Mouse (Mus musculus) embryonic facial prominence, embryonic 15.5 days (tissue): ENCODE results near the gene Pld3. TPM values are rescaled to one million over a fixed set of nuclear protein-coding genes. Genes with fewer than 3 reads are reported as not detected.
A peak's percentile ranks its signal among the peaks of the same experiment; 100 is the strongest.
"Not testable (repeated sequence)": the region's sequence is repeated elsewhere in the genome, so short reads cannot be mapped to it uniquely, and the experiment has no call there.

Experiments
- ATAC-seq: fragments of 200-750 bp; cut with Nextera tagmentation; 2 replicates; pipeline ENCODE4 v1.8.0; 2017; ENCODE audit warnings: low read depth, moderate TSS enrichment; ENCODE audit not compliant: insufficient number of reproducible peaks, low FRiP score, low TSS enrichment
- H3K27ac ChIP-seq: fragments of 300-500 bp; sonication (generic); replicated peaks from 2 replicates; pipeline ENCODE4 v1.5.1; 2015; ENCODE audit warnings: mild to moderate bottlenecking, inconsistent platforms
- H3K27me3 ChIP-seq: fragments of 300-500 bp; sonication (generic); 2 replicates; pipeline ENCODE4 v1.6.1; 2015; ENCODE audit warnings: inconsistent platforms
- H3K36me3 ChIP-seq: fragments of 300-500 bp; sonication (generic); 2 replicates; pipeline ENCODE4 v1.6.1; 2015; ENCODE audit warnings: mild to moderate bottlenecking, inconsistent platforms
- H3K4me1 ChIP-seq: fragments of 300-500 bp; sonication (generic); 2 replicates; pipeline ENCODE4 v1.6.1; 2015; ENCODE audit warnings: inconsistent platforms
- H3K4me2 ChIP-seq: fragments of 300-500 bp; sonication (generic); replicated peaks from 2 replicates; pipeline ENCODE4 v1.6.1; 2015; ENCODE audit warnings: mild to moderate bottlenecking, inconsistent platforms
- H3K4me3 ChIP-seq: fragments of 300-500 bp; sonication (generic); replicated peaks from 2 replicates; pipeline ENCODE4 v1.5.1; 2015; ENCODE audit warnings: mild to moderate bottlenecking, inconsistent platforms
- H3K9ac ChIP-seq: fragments of 300-500 bp; sonication (generic); 2 replicates; pipeline ENCODE4 v1.6.1; 2015; ENCODE audit warnings: inconsistent platforms
- H3K9me3 ChIP-seq: fragments of 300-500 bp; sonication (generic); replicated peaks from 2 replicates; pipeline ENCODE4 v1.6.1; 2016; ENCODE audit warnings: inconsistent platforms
- WGBS: fragments of 180-500 bp; shearing (Covaris S2); methylation state at CpG from one replicate; pipeline ENCODE4 v1.1.7; 2015; 5-methylcytosine and 5-hydroxymethylcytosine counted together
- polyA plus RNA-seq: library from polyadenylated mRNA; unstranded; fragments of >200 nt; fragmentation: Nextera tagmentation; extraction: Ambion mirVana; gene quantifications from 2 replicates; pipeline ENCODE4 v1.2.1, GENCODE M21; 2015

The Pld3 gene
- polyA plus RNA-seq, 1 experiment from 2014 or later = 121 TPM

- Histone ChIP-seq H3K9ac (no peak overlapping the region), H3K27me3 (no peaks in the 10 kb centered on the region), H3K36me3 (no peaks in the 10 kb centered on the region; the same call in 1 of the 2 replicates), H3K4me1 (no peaks in the 10 kb centered on the region), H3K4me3 (no peak overlapping the region), H3K4me2 (no peak overlapping the region), H3K27ac (no peak overlapping the region), H3K9me3 (no peaks in the 10 kb centered on the region)
- WGBS = 54% methylated on average over 1 of the region's 1 CpGs
- ATAC-seq = no peak
Observed at GRCm38 (mm10) chr7:27520599-27520998, 32.4 kb downstream of the Pld3 start.

- H3K9me3 ChIP-seq = no peaks in the 10 kb centered on the region
- no peaks in the 10 kb centered on the region for H3K4me1 ChIP-seq
- no peak overlapping the region for H3K9ac ChIP-seq
- no peaks in the 10 kb centered on the region; the same call in 1 of the 2 replicates for H3K36me3 ChIP-seq
- H3K4me3 ChIP-seq = no peak overlapping the region
- H3K27me3 ChIP-seq = no peaks in the 10 kb centered on the region
- H3K4me2 ChIP-seq = no peak overlapping the region
- H3K27ac ChIP-seq = no peak overlapping the region
- no peak for ATAC-seq
Observed at GRCm38 (mm10) chr7:27520104-27520503, 32.9 kb downstream of the Pld3 start.

- Histone ChIP-seq H3K9ac (no peak overlapping the region), H3K4me2 (no peak overlapping the region), H3K27ac (no peak overlapping the region), H3K27me3 (no peaks in the 10 kb centered on the region), H3K4me1 (no peaks in the 10 kb centered on the region), H3K4me3 (no peak overlapping the region), H3K9me3 (no peaks in the 10 kb centered on the region), H3K36me3 (no peaks in the 10 kb centered on the region; the same call in 1 of the 2 replicates)
- WGBS = 82% methylated on average over 9 of the region's 9 CpGs
- no peak for ATAC-seq
Observed at GRCm38 (mm10) chr7:27518314-27518713, 34.7 kb downstream of the Pld3 start.

- H3K4me3 ChIP-seq = no peak overlapping the region
- no peak overlapping the region for H3K27ac ChIP-seq
- no peaks in the 10 kb centered on the region for H3K27me3 ChIP-seq
- H3K4me2 ChIP-seq = no peak overlapping the region
- H3K4me1 ChIP-seq = no peaks in the 10 kb centered on the region
- no peak for ATAC-seq
- no peaks in the 10 kb centered on the region for H3K9me3 ChIP-seq
- no peaks in the 10 kb centered on the region; the same call in 1 of the 2 replicates for H3K36me3 ChIP-seq
- no peak overlapping the region for H3K9ac ChIP-seq
- WGBS = 75% methylated on average over 9 of the region's 9 CpGs
Observed at GRCm38 (mm10) chr7:27514961-27515360, 38.1 kb downstream of the Pld3 start.

- Histone ChIP-seq H3K36me3 (no peaks in the 10 kb centered on the region), H3K27ac (no peak overlapping the region), H3K9me3 (no peaks in the 10 kb centered on the region), H3K4me1 (peaks cover 16% of the 10 kb centered on the region), H3K4me3 (no peak overlapping the region), H3K4me2 (no peak overlapping the region), H3K9ac (no peak overlapping the region), H3K27me3 (no peaks in the 10 kb centered on the region)
- 77% methylated on average over 2 of the region's 2 CpGs for WGBS
- ATAC-seq = no peak
Observed at GRCm38 (mm10) chr7:27510809-27511208, 42.2 kb downstream of the Pld3 start.

GRCm38 (mm10) chr7:27508648-27509005 lies 44.4 kb downstream of the Pld3 start:
- 18% methylated on average over 6 of the region's 6 CpGs for WGBS

GRCm38 (mm10) chr7:27507711-27508647 lies 45.0 kb downstream of the Pld3 start:
- peak overlapping the region; percentile 81 for H3K4me2 ChIP-seq
- H3K4me3 ChIP-seq = peak overlapping the region; percentile 66
- H3K9ac ChIP-seq = peak overlapping the region; percentile 60
- peak; percentile 92 for ATAC-seq
- H3K36me3 ChIP-seq = no peaks in the 10 kb centered on the region
- peak overlapping the region; percentile 100 for H3K27ac ChIP-seq
- peaks cover 16% of the 10 kb centered on the region for H3K4me1 ChIP-seq
- no peaks in the 10 kb centered on the region for H3K27me3 ChIP-seq
- H3K9me3 ChIP-seq = no peaks in the 10 kb centered on the region
- WGBS = under 1% methylated on average over 54 of the region's 54 CpGs

More at GRCm38 (mm10) chr7:27508648-27509005, 44.4 kb downstream of the Pld3 start:
- H3K9ac ChIP-seq = no peak overlapping the region
- H3K9me3 ChIP-seq = no peaks in the 10 kb centered on the region
- H3K4me2 ChIP-seq = peak overlapping the region; percentile 81
- peak overlapping the region; percentile 66 for H3K4me3 ChIP-seq
- peak overlapping the region; percentile 100 for H3K27ac ChIP-seq
- H3K4me1 ChIP-seq = peaks cover 16% of the 10 kb centered on the region
- H3K27me3 ChIP-seq = no peaks in the 10 kb centered on the region
- no peak for ATAC-seq
- no peaks in the 10 kb centered on the region for H3K36me3 ChIP-seq

- Histone ChIP-seq H3K27me3 (no peaks in the 10 kb centered on the region), H3K36me3 (no peaks in the 10 kb centered on the region), H3K4me2 (peak overlapping the region; percentile 81), H3K9ac (0 out of 2 replicates have a peak overlapping the region, but pooled peaks have one; percentile 60), H3K9me3 (no peaks in the 10 kb centered on the region), H3K4me1 (peaks cover 16% of the 10 kb centered on the region), H3K27ac (peak overlapping the region; percentile 100), H3K4me3 (peak overlapping the region; percentile 66)
- 17% methylated on average over 9 of the region's 9 CpGs for WGBS
- no peak for ATAC-seq
Observed at GRCm38 (mm10) chr7:27506765-27507370, 46.1 kb downstream of the Pld3 start.

- Histone ChIP-seq H3K27me3 (no peaks in the 10 kb centered on the region), H3K4me2 (no peak overlapping the region), H3K9me3 (no peaks in the 10 kb centered on the region), H3K4me3 (no peak overlapping the region), H3K27ac (peak overlapping the region; percentile 44; the same call in 1 of the 2 replicates), H3K9ac (no peak overlapping the region), H3K4me1 (peaks cover 14% of the 10 kb centered on the region), H3K36me3 (no peaks in the 10 kb centered on the region)
- no peak for ATAC-seq
- WGBS = 57% methylated on average over 4 of the region's 4 CpGs
Observed at GRCm38 (mm10) chr7:27501620-27502019, 51.4 kb downstream of the Pld3 start.

GRCm38 (mm10) chr7:27499036-27499435 lies 54.0 kb downstream of the Pld3 start, which contains the start of gene Prx:
Gene Prx (plus strand): TSS chr7:27499324.
- no peak for ATAC-seq

GRCm38 (mm10) chr7:27494659-27495367 lies 58.2 kb downstream of the Pld3 start:
- H3K9me3 ChIP-seq, H3K4me3 ChIP-seq, H3K4me2 ChIP-seq, H3K27ac ChIP-seq, H3K27me3 ChIP-seq, H3K36me3 ChIP-seq, ATAC-seq, H3K9ac ChIP-seq: not testable (repeated sequence)
- WGBS = 81% methylated on average over 9 of the region's 9 CpGs
- peaks cover 25% of the 10 kb centered on the region for H3K4me1 ChIP-seq

More at GRCm38 (mm10) chr7:27499036-27499435, 54.0 kb downstream of the Pld3 start, which contains the start of gene Prx:
- Histone ChIP-seq H3K9ac (no peak within 1 kb of the TSS), H3K9me3 (no peaks in the 10 kb centered on the region), H3K27ac (no peak within 1 kb of the TSS), H3K4me1 (peaks cover 8% of the 10 kb centered on the region), H3K4me2 (no peak within 1 kb of the TSS), H3K27me3 (no peaks in the 10 kb centered on the region), H3K36me3 (no peaks in the 10 kb centered on the region), H3K4me3 (no peak within 1 kb of the TSS)
- 30% methylated on average over 3 of the region's 3 CpGs for WGBS
